Mouse (Mus musculus) adrenal gland, adult 18-20 months (tissue): ENCODE results near the gene Ank3. TPM values are rescaled to one million over a fixed set of nuclear protein-coding genes. Genes with fewer than 3 reads are reported as not detected.
A peak's percentile ranks its signal among the peaks of the same experiment; 100 is the strongest.

Source experiments
- DNase-seq, 2 experiments: peaks; one replicate each; pipeline ENCODE4 v3.0.0; 2021 to 2022; ENCODE audit warnings: low spot score in 2 of 2
- total RNA-seq, 2 experiments: library from RNA; stranded (reverse); gene quantifications; 1 replicate in 1 of 2; 2 replicates in 1 of 2; pipeline ENCODE4 v1.2.3; 2021

The Ank3 gene
- total RNA-seq, 2 experiments from 2014 or later, result 10.1 to 11.7 TPM

GRCm38 (mm10) chr10:69951426-69951825 is 552.9 kb downstream of the Ank3 start:
- no peak for DNase-seq

GRCm38 (mm10) chr10:69952316-69952715 is 553.7 kb downstream of the Ank3 start:
- no peak for DNase-seq

DNA sequence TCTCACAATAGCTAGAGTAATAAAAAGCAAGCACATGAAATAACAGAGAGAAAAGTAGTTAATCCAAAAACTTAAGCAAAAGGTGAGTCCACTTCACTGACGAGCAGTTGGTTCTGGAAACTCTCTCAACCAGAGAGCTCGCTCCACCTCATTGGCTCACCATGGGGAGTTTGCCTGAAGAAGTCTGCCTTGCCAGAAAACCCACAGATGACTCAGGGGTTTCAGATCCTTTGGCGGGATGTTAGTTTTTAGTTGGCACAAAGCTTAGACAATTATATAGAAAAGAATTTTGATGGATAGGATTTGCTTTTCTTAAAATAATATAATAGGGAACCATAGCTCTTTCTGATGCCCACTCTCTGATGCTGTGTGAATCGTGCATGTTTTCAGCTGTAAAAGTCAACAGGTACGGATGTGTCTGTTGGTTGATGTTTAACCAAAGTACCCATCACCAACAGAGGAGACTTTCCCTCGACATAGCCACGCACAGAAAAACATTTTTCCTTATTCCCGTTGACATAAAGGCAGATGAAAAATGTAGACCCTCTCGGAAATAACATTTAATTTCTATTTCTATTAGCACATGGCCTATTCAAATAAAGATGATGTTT is 556.2 kb downstream of the Ank3 start:
- no peak for DNase-seq

DNA sequence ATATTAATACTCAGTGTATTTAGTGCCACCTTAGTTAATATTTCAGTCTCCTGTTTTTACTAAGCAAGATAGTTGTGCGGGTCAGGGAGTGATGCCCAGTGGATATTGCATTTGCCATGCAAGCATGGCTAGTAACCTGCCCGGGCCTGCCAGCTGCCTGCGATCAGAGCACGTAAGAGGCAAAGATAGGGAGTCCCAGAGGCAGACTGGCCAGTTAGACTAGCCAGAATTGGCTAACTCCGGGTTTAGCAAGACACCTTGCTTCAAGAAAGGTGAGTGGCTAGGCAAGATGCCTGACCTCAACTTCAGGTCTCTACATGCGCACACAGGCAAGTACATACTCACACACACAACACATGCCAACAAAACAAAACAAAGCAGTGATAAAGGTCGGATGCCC is 563.7 kb downstream of the Ank3 start:
- no peak for DNase-seq

GRCm38 (mm10) chr10:69962976-69963375 is 564.4 kb downstream of the Ank3 start:
- no peak for DNase-seq

DNA sequence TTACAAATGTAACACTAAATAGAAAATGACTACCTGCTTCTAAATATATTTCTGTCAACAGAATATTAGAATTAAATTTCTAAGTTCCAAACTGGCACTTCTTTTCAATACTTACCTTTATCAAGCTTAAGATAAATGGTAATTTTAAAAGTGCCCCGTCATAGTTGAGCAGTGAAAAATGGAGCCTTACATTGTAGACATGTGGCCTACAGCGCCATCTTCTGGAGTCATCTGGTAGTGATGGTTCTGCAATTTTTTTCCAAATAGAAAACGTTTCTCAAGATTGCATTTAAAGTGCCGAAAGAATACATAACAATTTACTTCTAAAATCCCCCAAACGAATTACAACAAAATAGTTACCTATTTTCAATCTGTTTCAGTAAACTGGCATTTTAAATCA is 566.0 kb downstream of the Ank3 start:
- DNase-seq, result peak; percentile 45 to 52

DNA sequence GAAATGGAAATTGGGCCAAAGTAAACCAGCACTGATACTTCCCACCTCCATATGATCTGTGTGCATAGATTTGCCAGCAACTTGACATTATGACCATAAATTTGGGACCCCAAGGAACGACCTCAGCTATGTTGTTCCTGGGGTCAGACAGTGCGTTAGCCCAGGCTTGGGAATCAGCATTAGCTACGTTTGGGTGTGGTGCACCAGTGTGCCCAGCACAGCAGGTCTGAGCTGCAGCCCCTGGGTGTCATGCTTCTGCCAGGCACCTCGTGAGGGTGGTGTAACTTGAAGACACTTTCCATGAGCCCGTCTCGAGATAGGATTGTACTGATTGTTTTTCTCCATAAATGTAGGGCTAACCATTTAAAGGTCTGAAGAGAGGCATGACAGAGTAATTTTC is 566.5 kb downstream of the Ank3 start:
- DNase-seq, result no peak

DNA sequence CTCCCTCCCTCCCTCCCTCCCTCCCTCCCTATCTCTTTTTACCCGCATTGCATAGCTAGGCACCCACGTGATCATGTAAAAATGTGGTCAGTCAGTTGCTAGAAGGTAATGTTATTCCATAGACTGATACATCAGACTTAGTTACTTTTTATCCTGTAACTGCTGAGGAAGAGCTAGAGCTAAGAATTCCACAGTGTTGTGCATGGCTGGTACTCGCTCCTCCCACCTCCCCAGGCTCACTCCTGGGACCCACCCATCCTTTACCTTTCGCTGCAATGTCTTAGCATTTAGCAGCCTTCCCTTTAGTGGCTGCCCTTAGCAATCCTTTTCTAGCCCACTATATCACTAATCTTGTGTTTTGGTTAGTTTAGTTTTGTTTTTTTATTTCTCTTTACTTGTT is 569.4 kb downstream of the Ank3 start:
- DNase-seq, result no peak

DNA sequence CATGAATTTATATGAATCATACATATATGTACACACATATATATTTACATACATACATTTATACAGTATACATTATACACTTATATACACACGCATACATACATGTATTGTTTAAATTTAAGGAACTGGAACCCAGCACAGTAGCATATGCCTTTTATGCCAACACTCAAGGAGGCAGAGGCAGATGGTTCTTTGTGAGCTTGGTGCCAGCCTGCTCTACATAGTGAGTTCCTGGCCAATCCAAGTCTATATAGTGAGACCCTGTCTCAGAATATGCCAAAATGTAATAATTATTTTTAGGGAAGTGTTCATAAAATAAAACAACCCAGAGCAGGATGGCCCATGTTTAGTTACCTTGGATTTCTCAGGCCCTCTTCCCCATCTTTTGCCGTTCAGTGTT is 581.1 kb downstream of the Ank3 start:
- no peak for DNase-seq

DNA sequence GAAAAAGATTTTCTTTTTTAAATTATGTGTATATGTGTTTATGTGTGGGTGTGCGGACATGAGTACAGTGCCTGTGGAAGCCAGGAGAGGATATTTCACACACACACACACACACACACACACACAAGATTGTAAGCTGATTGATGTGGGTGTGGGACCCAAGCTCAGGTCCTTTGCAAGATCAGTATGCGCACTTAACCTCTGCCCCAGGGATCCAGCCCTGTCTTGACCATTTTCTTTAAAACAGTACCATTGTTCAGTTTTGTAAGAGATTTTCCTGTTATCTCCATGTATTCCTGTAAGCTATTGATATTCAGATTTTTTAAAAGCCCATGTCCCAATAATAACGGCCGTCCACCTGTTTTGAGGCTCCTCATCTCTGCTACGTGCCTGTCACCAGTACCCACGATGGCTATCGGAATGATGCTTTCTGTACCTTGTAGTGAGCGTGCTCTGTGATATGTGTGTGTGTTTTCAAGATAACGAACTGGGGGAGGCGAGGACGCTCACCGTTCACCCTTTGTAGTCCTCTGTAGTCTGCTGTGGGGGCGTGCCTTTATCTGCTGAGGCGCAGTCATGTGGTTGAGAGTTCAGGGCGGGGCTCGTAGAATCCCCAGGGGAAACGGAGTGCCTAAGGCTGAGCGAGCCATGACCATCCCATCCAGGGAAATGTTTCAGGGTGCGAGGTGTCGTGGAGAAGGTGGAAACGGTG is 583.0 kb downstream of the Ank3 start:
- DNase-seq, result no peak

DNA sequence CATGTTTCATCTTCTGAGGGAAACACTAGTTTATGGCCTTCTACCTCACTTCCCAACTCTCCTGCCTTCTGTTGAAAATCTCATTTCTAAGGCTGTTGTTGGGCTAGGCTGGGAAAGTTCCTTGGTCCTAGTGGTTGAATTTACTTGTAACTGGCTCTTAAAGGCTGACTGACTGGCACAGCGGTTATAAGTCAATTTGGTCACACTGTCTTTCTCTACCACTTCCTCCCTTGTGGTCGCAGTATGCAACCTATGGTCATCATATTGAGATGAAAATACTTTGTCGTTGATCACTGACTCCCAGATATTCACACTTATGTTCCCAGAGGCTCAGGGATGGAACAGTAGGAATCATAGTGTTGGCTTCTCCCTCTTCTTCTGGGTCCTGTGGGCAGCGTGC is 584.1 kb downstream of the Ank3 start:
- no peak for DNase-seq

- no peak for DNase-seq
Measured at GRCm38 (mm10) chr10:69987496-69987895, 588.9 kb downstream of the Ank3 start.

- no peak for DNase-seq
Measured at GRCm38 (mm10) chr10:69997082-69997481, 598.5 kb downstream of the Ank3 start.

DNA sequence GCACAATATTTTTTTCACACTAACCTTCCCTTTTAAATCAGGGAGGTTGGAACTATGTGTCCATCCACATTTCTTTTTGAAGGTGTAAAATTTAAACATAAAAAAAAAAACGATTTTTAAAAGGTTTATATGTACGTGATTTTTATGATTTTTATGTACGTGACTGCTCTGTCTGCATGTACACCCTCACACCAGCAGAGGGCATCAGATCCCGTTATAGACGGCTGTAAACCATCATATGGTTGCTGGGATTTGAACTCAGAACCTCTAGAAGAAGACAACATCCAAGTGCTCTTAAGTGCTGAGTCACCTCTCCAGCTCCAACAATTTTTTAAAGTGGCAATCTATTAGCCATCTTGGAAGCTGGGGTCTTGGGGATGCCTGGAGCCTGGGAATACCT is 605.5 kb downstream of the Ank3 start:
- DNase-seq, result no peak

GRCm38 (mm10) chr10:70004831-70005230 is 606.3 kb downstream of the Ank3 start:
- DNase-seq, result no peak

DNA sequence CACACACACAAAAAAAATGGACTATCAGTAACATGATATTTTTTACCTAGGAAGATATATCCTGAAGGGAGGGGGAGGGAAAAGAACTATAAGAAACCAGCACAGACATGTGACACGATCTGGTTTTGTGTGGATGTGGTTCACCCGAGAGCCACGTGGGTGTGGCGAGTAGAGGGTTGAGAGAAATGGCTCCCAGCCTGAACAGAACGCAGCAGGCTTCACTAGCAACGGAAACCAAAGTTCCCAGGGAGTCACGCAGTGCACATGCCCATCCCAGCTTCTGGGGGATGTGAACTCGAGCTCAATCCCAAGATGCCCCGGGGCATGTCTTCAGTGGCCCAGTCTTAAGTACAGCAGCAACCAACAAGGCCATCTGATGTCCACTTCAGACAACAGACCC is 607.8 kb downstream of the Ank3 start:
- DNase-seq, result no peak

DNA sequence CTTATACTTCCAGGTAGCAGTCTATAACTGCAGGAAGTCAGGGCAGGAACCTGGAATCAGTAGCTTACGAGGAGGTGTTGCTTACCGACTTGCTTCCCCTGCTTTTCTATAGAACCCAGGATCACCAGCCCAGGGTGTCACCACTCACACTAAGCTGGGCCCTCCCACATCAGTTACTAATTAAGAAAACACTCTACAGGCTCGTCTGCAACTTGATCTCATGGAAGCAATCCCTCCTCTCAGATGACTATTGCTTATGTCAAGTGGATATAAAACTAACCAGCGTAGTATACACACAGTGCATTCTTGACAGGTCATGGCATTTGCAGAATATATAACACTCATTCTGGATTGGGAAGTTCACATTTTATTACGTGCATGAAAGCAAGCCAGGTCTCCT is 613.2 kb downstream of the Ank3 start:
- no peak for DNase-seq

DNA sequence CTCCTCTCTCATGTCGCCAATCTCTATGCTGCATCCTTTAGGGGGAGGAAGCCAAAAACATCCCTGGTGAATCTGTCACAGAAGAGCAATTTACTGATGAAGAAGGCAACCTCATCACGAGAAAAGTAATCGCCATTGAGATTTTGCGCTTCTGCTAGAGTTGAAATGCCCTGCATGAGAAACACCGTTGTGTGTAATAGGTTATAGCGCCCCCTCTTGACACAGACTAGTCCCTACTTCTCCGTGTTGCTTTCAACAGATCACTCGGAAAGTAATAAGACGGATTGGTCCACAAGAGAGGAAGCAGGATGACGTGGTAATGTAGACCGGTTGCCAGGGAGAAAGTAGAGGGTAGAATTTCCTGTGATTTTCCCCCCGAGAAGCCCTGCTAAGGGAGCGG is 615.4 kb downstream of the Ank3 start:
- no peak for DNase-seq

DNA sequence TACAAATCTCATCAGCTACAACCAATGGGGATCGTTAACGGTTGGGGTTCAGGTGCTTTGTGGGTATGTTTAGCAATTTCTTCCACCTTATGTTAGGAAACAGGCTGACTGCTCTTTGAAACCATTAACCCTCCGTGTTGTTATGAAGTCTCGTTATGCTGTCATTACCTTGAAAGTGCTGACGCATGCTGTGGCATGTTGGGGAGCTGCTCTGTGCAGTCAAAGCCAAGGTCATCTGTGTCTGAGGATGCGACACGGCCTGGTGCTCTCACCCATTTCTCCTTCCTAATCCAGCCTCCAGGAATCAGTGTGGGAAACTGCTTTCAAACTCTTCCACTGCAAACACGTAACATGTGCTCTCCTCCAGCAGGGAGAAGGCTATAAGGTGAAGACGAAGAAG is 616.6 kb downstream of the Ank3 start:
- DNase-seq, result peak in 1 of 2 experiments; percentile 15

DNA sequence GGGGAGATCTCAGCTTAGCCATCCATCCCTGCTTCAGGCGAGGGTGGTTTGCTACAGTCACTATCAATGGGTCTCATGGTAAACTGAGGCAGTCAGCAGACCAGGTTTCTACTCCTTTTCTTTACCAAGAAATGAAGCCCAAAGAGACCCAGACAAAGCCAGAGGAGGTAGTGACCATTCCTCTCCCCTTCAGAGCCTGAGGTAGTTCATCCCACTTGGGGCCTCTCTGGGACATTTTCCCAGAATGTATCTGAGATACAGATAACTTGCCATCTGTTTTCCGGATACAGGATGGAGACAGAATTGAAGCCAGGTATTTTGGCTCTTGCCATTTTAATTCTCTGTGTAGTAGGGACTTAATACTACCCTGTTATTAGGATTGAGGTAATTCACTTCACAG is 620.1 kb downstream of the Ank3 start:
- DNase-seq, result no peak

- peak; percentile 73 to 77 for DNase-seq
Measured at GRCm38 (mm10) chr10:70021667-70022066, 623.1 kb downstream of the Ank3 start.

- DNase-seq, result no peak
Measured at GRCm38 (mm10) chr10:70022596-70022995, 624.0 kb downstream of the Ank3 start.

GRCm38 (mm10) chr10:70023861-70024260 is 625.3 kb downstream of the Ank3 start:
- DNase-seq, result no peak
